Mouse (Mus musculus): ENCODE data around the gene Coa3.

GRCm38 (mm10) chr11:101300881-101301280 is 22.0 kb upstream of the Coa3 start:
- TF ChIP-seq GATA1 (IDR thresholded peaks at IDR 0.05; ENCODE audit: borderline replicate concordance, low read length) (no peak), FLI1 (IDR thresholded peaks at IDR 0.05; ENCODE audit: low read length) (no peak)

All from megakaryocyte, embryonic 14.5 days (primary cell).